Mouse (Mus musculus): ENCODE data around the gene Xpo6.

DNA sequence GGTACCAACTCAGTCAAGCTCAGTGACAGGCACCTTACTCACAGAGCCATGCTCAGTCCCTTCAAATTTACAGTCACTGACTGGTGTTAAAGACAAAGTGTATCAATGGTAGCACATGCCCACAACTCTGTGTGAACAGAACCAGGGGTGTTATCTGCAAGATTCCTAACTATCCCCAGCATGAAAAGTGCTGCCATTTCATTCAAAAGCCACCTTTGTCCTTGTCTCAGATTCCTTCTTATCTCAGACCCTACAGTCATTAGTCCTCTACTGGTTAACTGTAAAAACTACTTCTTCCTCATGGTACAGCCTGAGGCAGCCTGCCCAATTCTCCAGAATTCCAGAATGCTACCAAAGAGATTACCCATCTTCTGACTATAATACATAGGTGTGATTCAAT is 14.3 kb downstream of the Xpo6 start:
- no peak for TF ChIP-seq CTCF (IDR thresholded peaks at IDR 0.05; ENCODE audit: low read depth)
- no peak for TF ChIP-seq EP300 (optimal IDR thresholded peaks at IDR 0.05)

All from stomach, postnatal 0 days (tissue).